Mouse (Mus musculus) layer of hippocampus, adult 2 months (tissue): Measurements from ENCODE around the gene Eif4e1b. TPM values are rescaled to one million over a fixed set of nuclear protein-coding genes. Genes with fewer than 3 reads are reported as not detected.

Source experiments
- DNase-seq, 2 experiments: peaks; one replicate each; pipeline ENCODE4 v3.0.0; 2022; ENCODE audit warnings: low spot score in 2 of 2
- H3K27ac ChIP-seq: fragments of 200-600 bp; 2 replicates; pipeline ENCODE4 v1.8.1; 2022
- H3K4me3 ChIP-seq: fragments of 200-600 bp; 2 replicates; pipeline ENCODE4 v1.8.1; 2022; ENCODE audit warnings: mild to moderate bottlenecking
- CTCF ChIP-seq: fragments of 200-600 bp; conservative IDR thresholded peaks from 2 replicates; pipeline ENCODE4 v1.8.1; 2022; ENCODE audit warnings: antibody characterized with exemption, mild to moderate bottlenecking, moderate library complexity
- total RNA-seq, 2 experiments: library from RNA; stranded (reverse); gene quantifications; 2 replicates each; pipeline ENCODE4 v1.2.3; 2021

Eif4e1b gene
- total RNA-seq, 2 experiments from 2014 or later = not detected

DNA sequence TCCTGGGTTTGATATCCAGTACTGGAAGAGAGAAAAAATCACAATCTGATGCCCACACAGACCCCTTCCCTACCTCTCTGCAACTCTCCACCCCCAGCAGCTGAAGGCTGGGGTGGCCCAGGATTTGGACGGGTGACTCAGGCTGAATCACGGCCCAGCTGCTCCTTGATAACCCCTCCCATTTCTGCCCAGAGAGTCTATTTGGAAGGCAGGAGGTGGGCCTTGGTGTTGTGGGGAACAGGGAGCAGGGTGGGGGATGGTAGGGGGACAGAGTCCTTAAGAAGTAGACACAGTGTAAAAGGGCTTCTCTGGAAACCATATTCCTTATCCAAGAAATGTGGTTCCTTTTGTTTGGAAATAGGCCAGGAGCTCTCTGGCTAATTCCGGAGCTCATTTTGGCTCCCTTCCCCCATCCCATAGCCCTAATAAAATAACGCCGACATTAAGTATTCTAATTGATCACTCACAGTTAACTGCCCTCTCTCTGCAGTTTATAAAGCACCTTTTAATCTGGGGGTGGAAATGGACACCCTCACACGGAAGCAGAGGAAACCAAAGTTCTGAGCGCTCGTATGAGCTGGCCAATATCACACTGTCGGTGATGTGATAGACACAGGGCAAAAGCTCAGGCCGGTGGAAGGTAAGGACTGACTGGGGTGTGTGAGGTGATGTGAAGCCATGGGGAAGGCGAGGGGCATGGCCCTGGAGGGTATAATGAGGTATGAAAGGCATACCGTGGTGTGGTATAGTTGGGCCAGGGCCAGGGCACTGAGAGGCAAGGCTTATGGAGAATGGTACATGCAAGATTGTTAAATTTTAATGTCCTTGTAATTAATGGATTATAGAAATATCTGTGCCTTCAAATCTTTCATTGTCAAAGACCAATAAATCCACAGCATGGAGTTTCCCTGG, 29.4 kb upstream of the Eif4e1b start:
- Histone ChIP-seq H3K4me3 (no peak overlapping the region), H3K27ac (peak overlapping the region; percentile 96)
- no peak for TF ChIP-seq CTCF
- DNase-seq = peak in 1 of 2 experiments; percentile 28

DNA sequence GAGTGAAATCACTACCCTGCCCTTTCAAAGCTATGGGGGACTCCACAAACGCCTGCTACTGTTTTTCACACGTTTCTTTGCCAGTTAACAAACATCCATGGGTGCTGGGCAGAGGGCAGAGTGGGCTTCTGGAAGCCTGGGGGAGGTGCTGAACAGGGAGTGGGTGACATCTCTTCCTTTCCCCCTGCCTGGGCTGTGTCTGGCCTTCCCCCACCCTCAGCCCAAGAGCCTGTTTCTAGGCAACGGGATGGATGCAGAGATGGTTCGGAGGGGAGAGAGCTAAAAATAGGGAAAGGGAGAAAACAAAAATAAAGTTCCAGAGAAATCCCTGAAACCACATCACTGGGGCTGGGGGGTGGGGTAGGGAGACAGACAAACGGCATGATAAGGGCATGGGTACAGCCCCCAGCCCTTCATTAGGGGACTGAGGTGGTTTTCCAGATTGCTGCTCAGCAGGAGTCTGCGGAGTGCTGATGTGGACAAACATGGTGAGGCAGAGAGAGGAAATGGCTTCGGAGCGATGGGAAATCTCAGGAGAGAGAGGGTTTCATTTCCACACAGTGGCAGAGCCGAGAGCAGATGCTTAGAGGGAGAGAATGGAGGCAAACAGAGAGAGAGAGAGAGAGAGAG, 28.5 kb upstream of the Eif4e1b start:
- H3K4me3 ChIP-seq = no peak overlapping the region
- peak overlapping the region; percentile 96 for H3K27ac ChIP-seq
- TF ChIP-seq CTCF = no peak
- peak; percentile 57 to 78 for DNase-seq

DNA sequence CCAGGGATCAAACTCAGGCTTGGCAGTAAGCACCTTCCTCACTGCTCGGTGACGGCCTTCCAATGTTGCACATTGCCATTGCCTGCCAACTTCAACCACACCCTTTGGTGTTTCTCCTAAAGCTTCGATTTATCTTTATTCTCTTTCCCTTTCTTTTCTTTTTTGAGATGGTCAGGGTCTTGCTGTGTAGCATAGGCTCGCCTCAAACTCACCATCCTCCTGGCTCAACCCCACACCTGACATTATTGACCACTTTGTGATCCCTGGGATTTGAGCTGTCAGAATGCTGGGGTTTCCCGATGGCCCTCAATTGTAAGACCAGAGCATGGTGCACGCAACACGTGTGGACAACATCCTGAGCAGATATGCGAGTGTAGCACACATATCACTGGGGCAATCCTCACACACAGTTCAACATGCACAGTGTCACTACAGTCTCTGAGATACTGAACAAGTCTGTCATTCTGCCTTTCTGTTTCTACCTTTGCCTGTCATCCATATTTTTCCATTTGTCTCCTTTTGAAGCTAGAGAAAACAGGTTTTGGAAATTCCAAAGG, 27.6 kb upstream of the Eif4e1b start:
- H3K4me3 ChIP-seq = no peak overlapping the region
- DNase-seq = peak in 1 of 2 experiments; percentile 10
- peak overlapping the region; percentile 96 for H3K27ac ChIP-seq
- TF ChIP-seq CTCF = no peak

DNA sequence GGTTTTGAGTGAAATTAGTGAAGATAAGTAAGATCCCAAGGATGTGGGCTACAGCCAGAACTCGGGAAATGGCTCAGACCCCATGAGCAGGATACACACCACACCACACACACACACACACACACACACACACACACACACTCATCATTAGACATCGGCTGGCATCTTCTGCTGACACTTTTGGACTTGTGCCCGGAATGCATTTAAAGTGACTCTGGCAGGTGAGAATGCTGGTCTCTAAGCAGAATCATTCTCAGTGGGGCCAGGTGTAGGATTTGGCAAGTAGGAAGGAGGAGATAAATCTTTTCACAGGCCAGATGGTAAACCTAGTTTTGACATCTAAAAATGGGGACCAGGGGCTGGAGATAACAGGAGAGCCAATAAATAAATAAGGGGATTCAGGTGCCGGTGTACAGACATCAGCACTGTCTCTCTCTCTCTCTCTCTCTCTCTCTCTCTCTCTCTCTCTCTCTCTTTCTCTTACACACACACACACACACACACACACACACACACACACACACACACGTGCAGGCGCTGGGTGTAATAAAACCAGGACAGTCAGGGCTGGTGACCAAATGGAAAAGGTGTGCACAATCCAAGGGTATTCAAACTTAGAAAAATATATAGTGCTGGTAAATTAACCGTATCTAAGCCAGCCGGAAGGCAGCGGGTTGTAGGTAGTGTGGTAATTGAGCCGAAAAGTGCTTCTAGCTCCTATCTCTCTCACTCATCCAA, 26.5 kb upstream of the Eif4e1b start:
- peak overlapping the region; percentile 96 for H3K27ac ChIP-seq
- peak overlapping the region; percentile 47 for H3K4me3 ChIP-seq
- no peak for TF ChIP-seq CTCF
- DNase-seq = peak in 1 of 2 experiments; percentile 30

DNA sequence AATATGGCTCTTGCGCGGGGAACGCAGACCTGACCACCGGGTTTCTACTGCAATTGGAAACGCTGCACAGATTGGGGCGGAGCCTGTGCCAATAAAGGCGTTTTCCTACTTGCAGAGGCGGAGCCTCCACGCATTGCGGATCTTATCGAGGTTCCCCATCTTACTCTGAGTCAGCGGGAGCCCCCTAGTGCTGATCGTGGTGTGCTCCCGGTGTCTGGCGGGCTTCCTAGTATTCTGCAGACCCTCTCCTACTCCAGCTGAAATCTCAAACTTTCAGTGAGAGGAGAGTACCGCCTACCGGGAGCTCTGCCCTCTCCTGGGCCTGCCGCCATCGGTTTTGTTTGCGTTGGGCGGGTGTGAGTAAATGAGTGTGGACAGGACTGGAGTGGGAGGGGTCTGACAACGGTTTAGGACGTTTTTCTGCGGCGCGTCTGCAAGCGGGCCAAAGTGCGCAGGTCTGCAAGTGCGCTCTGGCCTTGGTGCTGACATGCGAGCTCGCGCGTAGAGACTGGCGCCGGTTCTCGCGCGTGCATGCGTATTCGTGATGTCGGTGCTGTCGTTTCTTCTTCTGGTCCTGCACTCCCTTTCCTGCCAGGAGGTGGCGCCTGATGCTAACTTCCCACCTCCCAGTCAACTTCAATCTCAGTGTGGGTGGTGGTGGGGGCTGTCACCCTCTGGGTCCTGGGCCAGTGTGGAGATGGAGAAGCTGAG, 25.6 kb upstream of the Eif4e1b start:
- H3K27ac ChIP-seq = peak overlapping the region; percentile 96
- peak; percentile 91 to 92 for DNase-seq
- H3K4me3 ChIP-seq = peak overlapping the region; percentile 47
- peak; percentile 79 for TF ChIP-seq CTCF

DNA sequence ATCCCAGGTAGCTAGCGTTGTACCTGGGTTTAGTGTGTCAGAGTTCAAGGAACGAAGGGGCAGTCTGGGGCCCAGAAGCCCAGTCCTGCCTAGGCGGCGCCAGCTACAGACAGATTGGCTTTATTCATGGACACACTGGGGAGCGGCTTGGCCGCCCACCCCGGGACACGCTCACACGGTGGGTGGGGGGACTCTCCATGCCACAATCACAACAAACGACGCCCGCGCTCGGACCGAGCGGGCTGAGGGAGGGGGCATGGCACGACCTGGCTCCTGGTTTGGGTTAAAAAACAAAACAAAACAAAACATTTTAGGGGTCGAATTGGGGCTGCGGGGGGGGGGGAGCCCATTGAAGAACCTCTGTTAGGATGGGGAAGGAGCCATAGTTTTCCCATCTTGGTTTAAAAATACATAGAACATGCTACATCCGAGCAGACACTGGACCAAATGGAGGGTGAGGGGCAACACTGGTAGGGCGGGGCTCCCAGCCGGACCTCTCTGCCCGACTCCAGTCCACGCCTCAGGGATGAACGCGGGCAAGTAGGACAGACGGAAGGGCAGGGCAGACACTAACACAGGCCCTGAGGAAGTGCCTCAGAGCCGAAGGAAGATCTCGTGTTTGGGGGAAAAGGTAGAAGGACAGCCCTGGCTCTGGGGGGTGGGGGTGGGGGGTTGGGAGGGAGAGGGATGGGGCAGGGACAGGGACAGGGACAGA, 24.9 kb upstream of the Eif4e1b start:
- DNase-seq = no peak

DNA sequence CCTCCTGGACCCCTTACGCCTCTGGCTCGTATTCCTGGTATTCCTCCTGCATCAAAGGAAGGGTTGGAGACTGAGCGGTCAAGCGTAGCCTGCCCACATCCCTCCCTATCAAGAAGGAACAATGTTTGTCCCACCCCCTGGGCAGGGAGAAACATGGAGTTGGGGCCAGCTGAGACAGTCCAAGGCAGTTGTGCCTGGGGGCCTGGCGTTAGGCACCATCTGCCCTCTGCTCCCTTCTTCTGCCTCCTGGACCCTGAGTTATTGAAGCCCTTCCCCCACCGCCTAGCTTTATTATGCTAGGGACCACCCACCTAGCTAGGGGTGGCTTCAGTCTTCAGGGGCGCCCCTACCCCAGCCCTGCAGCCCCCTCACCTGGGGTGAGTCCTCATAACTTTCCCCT, 24.3 kb upstream of the Eif4e1b start:
- no peak for TF ChIP-seq CTCF
- no peak for DNase-seq
- H3K4me3 ChIP-seq = no peak overlapping the region
- peak overlapping the region; percentile 96 for H3K27ac ChIP-seq

More for the DNA sequence above, 24.9 kb upstream of the Eif4e1b start:
- Histone ChIP-seq H3K27ac (peak overlapping the region; percentile 96), H3K4me3 (peak overlapping the region; percentile 47)
- peak; percentile 1; the same call in 1 of the 2 replicates for TF ChIP-seq CTCF

DNA sequence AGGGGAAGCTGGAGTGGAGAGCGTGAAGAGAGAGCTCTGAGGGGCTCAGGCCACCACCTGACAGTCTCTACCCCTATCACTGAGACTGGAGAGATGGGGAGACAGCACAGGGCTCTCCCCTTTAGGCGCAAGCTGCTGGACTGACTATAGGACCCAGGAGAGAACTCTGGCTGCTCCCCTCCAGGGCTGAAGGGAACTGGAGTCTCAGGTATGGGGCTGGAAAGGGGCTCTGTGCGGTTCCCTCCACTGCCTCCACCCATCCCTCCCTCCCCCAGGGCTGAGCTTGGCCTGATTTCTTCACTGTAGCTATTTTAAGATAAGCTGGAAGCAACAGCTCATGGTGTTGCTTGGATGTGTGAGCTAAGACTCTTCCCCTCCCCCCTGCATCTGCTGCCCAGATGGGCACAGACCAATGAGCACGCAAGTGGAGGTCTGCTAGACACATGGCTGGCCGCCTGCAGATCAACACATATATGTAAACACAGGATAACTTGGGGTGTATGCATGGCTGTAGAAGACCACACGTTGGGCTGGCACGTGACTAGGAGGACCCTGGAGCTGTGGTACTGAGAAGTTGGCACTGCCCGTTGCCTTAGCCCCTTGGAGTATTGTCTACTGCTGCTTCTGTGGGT, 23.5 kb upstream of the Eif4e1b start:
- no peak for TF ChIP-seq CTCF
- peak; percentile 84 to 92 for DNase-seq
- peak overlapping the region; percentile 96 for H3K27ac ChIP-seq
- H3K4me3 ChIP-seq = no peak overlapping the region

DNA sequence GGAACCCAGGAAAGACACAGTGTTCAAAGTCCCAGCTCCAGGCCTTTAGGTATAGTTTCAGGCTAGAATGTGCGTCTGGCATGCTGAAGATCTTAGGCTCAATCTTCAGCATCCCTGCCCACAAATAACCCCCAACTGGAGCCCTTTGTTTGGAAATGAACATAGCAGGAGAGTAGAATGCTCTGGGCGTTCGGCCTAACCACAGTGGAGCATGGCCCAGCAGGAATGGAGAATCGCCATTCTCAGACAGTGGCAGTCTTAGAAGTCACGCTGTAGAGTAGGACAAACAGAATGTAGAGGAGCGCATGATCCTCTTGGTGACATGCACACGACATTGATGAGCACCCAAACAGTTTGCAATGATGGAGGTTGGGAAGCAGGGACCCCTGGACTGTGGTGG, 22.9 kb upstream of the Eif4e1b start:
- Histone ChIP-seq H3K27ac (peak overlapping the region; percentile 96), H3K4me3 (no peak overlapping the region)
- DNase-seq = no peak
- no peak for TF ChIP-seq CTCF

DNA sequence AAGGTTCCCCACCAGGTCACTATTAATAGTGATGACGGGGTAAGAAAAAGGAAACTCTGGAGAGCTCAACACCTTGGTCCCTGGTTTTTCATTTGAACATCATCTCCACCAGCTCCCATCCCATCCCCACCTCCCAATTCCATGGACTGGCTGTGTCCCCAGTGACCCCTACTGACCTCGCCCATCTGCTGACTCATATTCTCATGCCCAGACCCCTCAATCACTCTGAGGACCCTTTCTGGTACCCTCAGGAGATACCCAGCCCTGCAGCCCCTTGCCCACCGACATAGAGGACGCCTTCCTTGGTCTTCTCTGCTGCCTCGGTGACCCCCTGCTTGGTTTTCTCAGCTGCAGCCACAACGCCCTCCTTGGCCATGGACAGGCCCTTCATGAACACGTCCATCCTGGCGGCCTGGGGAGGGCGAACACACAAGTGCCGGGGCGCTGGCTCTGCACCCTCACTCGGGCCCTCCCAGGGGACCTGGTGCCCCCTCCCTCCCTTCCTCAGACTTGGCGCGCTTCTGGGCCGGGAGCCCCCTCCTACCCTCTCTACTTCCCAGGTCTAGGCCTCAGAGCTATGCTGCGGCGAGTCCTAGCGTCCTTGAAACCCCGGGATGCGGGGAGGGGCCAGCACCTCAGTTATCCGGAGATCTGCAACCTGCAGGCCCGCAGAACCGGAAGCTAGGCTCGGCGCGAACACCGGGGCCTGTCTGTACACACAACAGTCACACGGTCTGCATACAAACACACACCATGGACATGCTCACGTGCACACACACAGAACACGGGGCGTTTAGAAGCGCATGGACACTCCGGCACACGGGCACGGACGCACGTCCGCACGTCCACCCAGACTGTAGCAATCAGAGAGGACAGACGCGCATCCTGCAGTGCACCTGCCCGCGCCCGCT, 18.3 kb upstream of the Eif4e1b start:
- H3K4me3 ChIP-seq = peak overlapping the region; percentile 70

More for the DNA sequence above, 18.3 kb upstream of the Eif4e1b start:
- peak in 1 of 2 experiments; percentile 43 for DNase-seq
- peak overlapping the region; percentile 96 for H3K27ac ChIP-seq
- no peak for TF ChIP-seq CTCF
